Mouse (Mus musculus) olfactory bulb, adult 2 months (tissue): ENCODE data around the gene Ccdc93.

Source experiments
- CTCF ChIP-seq: fragments of 200-500 bp; IDR thresholded peaks from 2 replicates; pipeline ENCODE4 v1.5.1; 2012; ENCODE audit warnings: low read depth, mild to moderate bottlenecking, low read length, moderate library complexity; ENCODE audit not compliant: insufficient read depth
- POLR2A ChIP-seq: fragments of 200-500 bp; IDR thresholded peaks from 2 replicates; pipeline ENCODE4 v1.6.1; 2012; ENCODE audit warnings: mild to moderate bottlenecking, low read depth, low read length, moderate library complexity; ENCODE audit not compliant: insufficient read depth

- TF ChIP-seq POLR2A (no peak), CTCF (no peak)
Measured at GRCm38 (mm10) chr1:121444147-121444546, 13.3 kb downstream of the Ccdc93 start.
